Mouse (Mus musculus) spleen, adult 12 weeks (tissue): ENCODE measurements around the gene Ilf2.

Source experiments
- DNase-seq: peaks from one replicate; pipeline ENCODE4 v3.0.0; 2022; ENCODE audit warnings: low spot score

Gene Ilf2

GRCm38 (mm10) chr3:90475831-90476611 is at the start of gene Ilf2:
Ilf2 (plus strand) TSS chr3:90476126.
- peak; percentile 92 for DNase-seq

- no peak for DNase-seq
Measured at GRCm38 (mm10) chr3:90427574-90427973, 48.4 kb upstream of the Ilf2 start.

- DNase-seq, result no peak
Measured at GRCm38 (mm10) chr3:90428186-90428585, 47.7 kb upstream of the Ilf2 start.

- DNase-seq, result no peak
Measured at GRCm38 (mm10) chr3:90429576-90429975, 46.4 kb upstream of the Ilf2 start.

- DNase-seq, result no peak
Measured at GRCm38 (mm10) chr3:90432348-90432747, 43.6 kb upstream of the Ilf2 start.

- no peak for DNase-seq
Measured at GRCm38 (mm10) chr3:90432811-90433219, 43.1 kb upstream of the Ilf2 start.

GRCm38 (mm10) chr3:90433381-90434020 is 42.4 kb upstream of the Ilf2 start, which contains the start of gene Ints3:
Ints3 (minus strand) TSS chr3:90433622.
- peak; percentile 97 for DNase-seq

GRCm38 (mm10) chr3:90434073-90434730 is 41.7 kb upstream of the Ilf2 start:
- DNase-seq, result no peak

GRCm38 (mm10) chr3:90437131-90437530 is 38.8 kb upstream of the Ilf2 start:
- DNase-seq, result no peak

- DNase-seq, result no peak
Measured at GRCm38 (mm10) chr3:90440756-90441155, 35.2 kb upstream of the Ilf2 start.

GRCm38 (mm10) chr3:90443977-90444376 is 31.9 kb upstream of the Ilf2 start:
- DNase-seq, result no peak

GRCm38 (mm10) chr3:90445417-90446200 is 30.3 kb upstream of the Ilf2 start:
- DNase-seq, result no peak

GRCm38 (mm10) chr3:90446389-90447122 is 29.4 kb upstream of the Ilf2 start:
- DNase-seq, result no peak

- DNase-seq, result no peak
Measured at GRCm38 (mm10) chr3:90447123-90447494, 28.8 kb upstream of the Ilf2 start.

GRCm38 (mm10) chr3:90448626-90449025 is 27.3 kb upstream of the Ilf2 start:
- no peak for DNase-seq

GRCm38 (mm10) chr3:90450874-90451273 is 25.1 kb upstream of the Ilf2 start:
- DNase-seq, result no peak

GRCm38 (mm10) chr3:90451396-90452095 is 24.4 kb upstream of the Ilf2 start:
- no peak for DNase-seq

GRCm38 (mm10) chr3:90454931-90455330 is 21.0 kb upstream of the Ilf2 start:
- no peak for DNase-seq

- DNase-seq, result no peak
Measured at GRCm38 (mm10) chr3:90459727-90460126, 16.2 kb upstream of the Ilf2 start.

GRCm38 (mm10) chr3:90460315-90460714 is 15.6 kb upstream of the Ilf2 start:
- no peak for DNase-seq

- DNase-seq, result no peak
Measured at GRCm38 (mm10) chr3:90461935-90462334, 14.0 kb upstream of the Ilf2 start.
